Mouse (Mus musculus): ENCODE results near the gene Slit3. TPM values are rescaled to one million over a fixed set of nuclear protein-coding genes. Genes with fewer than 3 reads are reported as not detected.

Slit3 gene
- polyA plus RNA-seq, 1 experiment from 2014 or later, result 3.5 TPM

DNA sequence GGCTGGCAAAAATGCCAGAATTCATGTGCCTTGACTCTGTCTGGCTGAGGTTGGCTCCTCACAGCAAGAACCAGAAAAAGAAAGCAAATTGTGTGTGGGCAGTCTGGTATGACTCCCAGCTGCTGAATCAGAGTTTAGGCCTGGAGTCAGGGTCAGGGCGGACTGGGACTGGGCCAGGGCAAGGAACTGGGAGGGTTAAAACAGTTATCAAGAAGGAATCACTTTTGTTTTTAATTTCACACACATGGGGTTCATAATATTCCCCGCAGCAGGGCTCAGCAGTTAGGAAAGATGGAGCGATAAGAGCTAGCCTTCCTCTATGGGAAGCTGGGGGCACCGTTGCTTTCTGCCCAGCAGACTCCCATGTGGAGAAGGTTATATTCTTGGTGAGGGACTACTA, 234.8 kb downstream of the Slit3 start:
- ATAC-seq (ENCODE audit: low FRiP score, low TSS enrichment), result no peak
- DNase-seq, result no peak
- H3K9me3 ChIP-seq (ENCODE audit: control insufficient read depth, low read length), result no peaks in the 10 kb centered on the region
- no peak overlapping the region for H3K4me2 ChIP-seq (ENCODE audit: low read length)
- H3K27ac ChIP-seq (replicated peaks; ENCODE audit: low read depth, low read length), result no peak overlapping the region
- no peak overlapping the region for H3K9ac ChIP-seq (replicated peaks; ENCODE audit: low read length)
- no peak overlapping the region for H3K4me3 ChIP-seq (replicated peaks; ENCODE audit: low read depth, low read length)
- H3K27me3 ChIP-seq (ENCODE audit: control insufficient read depth, insufficient read depth, low read length), result peaks cover 71% of the 10 kb centered on the region
- no peaks in the 10 kb centered on the region for H3K36me3 ChIP-seq (ENCODE audit: control insufficient read depth, insufficient read depth, low read length)
- no peaks in the 10 kb centered on the region for H3K4me1 ChIP-seq (ENCODE audit: control insufficient read depth, insufficient read depth, low read length)
- WGBS, result 78% methylated on average over 4 of the region's 4 CpGs

DNA sequence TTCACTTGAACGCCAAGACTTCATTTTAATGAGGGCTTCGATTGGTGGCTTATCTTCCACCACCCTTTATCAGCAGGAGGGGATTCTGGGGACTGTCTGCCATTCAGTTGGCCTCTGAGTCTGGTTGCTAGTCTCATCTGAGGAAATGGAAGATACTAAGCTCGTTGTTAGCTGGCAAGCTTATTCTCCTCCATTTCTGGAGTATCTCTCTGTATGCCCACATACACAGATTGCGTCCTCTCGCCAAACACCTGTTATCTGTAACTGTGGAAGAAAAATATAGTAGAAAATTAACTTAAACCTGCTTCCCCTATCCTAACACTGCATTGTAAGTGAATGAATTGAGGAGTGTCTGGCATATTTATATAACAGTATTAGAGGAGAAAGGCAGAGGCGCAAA, 240.0 kb downstream of the Slit3 start:
- Histone ChIP-seq H3K4me1 (ENCODE audit: control insufficient read depth, insufficient read depth, low read length) (peaks cover 9% of the 10 kb centered on the region), H3K4me2 (ENCODE audit: low read length) (no peak overlapping the region), H3K27ac (replicated peaks; ENCODE audit: low read depth, low read length) (no peak overlapping the region), H3K9me3 (ENCODE audit: control insufficient read depth, low read length) (no peaks in the 10 kb centered on the region), H3K27me3 (ENCODE audit: control insufficient read depth, insufficient read depth, low read length) (peaks cover 82% of the 10 kb centered on the region), H3K9ac (replicated peaks; ENCODE audit: low read length) (no peak overlapping the region), H3K36me3 (ENCODE audit: control insufficient read depth, insufficient read depth, low read length) (no peaks in the 10 kb centered on the region), H3K4me3 (replicated peaks; ENCODE audit: low read depth, low read length) (no peak overlapping the region)
- DNase-seq (no peak), ATAC-seq (ENCODE audit: low FRiP score, low TSS enrichment) (no peak)
- WGBS, result 88% methylated on average over 6 of the region's 6 CpGs

- no peak overlapping the region for H3K27ac ChIP-seq (replicated peaks; ENCODE audit: low read depth, low read length)
- no peaks in the 10 kb centered on the region for H3K36me3 ChIP-seq (ENCODE audit: control insufficient read depth, insufficient read depth, low read length)
- H3K4me2 ChIP-seq (ENCODE audit: low read length), result no peak overlapping the region
- H3K27me3 ChIP-seq (ENCODE audit: control insufficient read depth, insufficient read depth, low read length), result peaks cover 84% of the 10 kb centered on the region
- no peak overlapping the region for H3K9ac ChIP-seq (replicated peaks; ENCODE audit: low read length)
- H3K9me3 ChIP-seq (ENCODE audit: control insufficient read depth, low read length), result no peaks in the 10 kb centered on the region; the same call in 1 of the 2 replicates
- no peak for ATAC-seq (ENCODE audit: low FRiP score, low TSS enrichment)
- no peak overlapping the region for H3K4me3 ChIP-seq (replicated peaks; ENCODE audit: low read depth, low read length)
- H3K4me1 ChIP-seq (ENCODE audit: control insufficient read depth, insufficient read depth, low read length), result peaks cover 14% of the 10 kb centered on the region
- no peak for DNase-seq
- WGBS, result 58% methylated on average over 4 of the region's 4 CpGs
Observed at GRCm38 (mm10) chr11:35362975-35363374, 242.0 kb downstream of the Slit3 start.

DNA sequence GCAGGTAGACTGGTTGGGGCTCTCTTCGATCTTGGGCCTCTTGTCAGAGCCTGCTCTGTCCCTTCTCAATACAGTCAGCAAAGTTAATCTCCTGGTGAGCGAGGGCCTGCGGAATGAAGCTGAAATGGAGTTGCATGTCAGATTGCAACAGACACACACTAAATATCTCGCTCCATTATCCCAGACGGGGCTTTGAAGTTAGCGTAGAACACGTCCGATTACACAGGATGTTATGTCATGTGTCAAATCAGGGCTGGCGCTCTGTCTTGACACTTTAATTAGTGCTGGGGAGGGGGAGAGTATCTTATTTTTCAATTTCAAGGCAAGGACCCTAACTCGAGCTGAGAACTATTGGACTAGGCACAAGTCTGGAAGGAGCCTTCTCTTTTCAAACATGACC, 243.4 kb downstream of the Slit3 start:
- Histone ChIP-seq H3K4me2 (ENCODE audit: low read length) (no peak overlapping the region), H3K4me1 (ENCODE audit: control insufficient read depth, insufficient read depth, low read length) (peaks cover 14% of the 10 kb centered on the region), H3K27me3 (ENCODE audit: control insufficient read depth, insufficient read depth, low read length) (peaks cover 84% of the 10 kb centered on the region), H3K9ac (replicated peaks; ENCODE audit: low read length) (no peak overlapping the region), H3K27ac (replicated peaks; ENCODE audit: low read depth, low read length) (no peak overlapping the region), H3K4me3 (replicated peaks; ENCODE audit: low read depth, low read length) (no peak overlapping the region), H3K36me3 (ENCODE audit: control insufficient read depth, insufficient read depth, low read length) (no peaks in the 10 kb centered on the region), H3K9me3 (ENCODE audit: control insufficient read depth, low read length) (no peaks in the 10 kb centered on the region; the same call in 1 of the 2 replicates)
- WGBS, result 24% methylated on average over 10 of the region's 10 CpGs
- ATAC-seq (ENCODE audit: low FRiP score, low TSS enrichment) (no peak), DNase-seq (no peak)

DNA sequence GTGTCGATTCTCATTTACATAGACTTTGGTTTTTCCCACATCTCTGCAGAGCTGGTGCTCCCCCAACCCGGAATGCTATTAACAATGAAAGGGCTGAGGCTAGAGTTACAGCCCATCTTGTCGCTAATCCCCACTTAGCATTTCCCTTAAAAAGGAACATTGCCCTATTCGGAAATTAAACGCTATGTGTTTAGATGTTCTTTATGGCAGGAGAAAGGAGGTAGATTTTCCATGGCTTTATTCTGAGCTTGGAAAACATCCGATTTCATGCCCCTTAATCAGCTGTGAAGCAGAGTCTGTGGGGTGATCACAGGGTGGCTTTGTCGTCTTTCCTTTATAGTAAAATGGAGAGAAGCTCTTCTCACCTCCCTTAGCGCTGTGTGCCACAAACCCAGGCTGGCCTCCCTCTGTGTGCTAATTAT, 244.5 kb downstream of the Slit3 start:
- no peak overlapping the region for H3K4me3 ChIP-seq (replicated peaks; ENCODE audit: low read depth, low read length)
- ATAC-seq (ENCODE audit: low FRiP score, low TSS enrichment) (peak; percentile 68; the same call in 1 of the 2 replicates), DNase-seq (peak; percentile 70)
- H3K4me1 ChIP-seq (ENCODE audit: control insufficient read depth, insufficient read depth, low read length), result peaks cover 14% of the 10 kb centered on the region
- H3K27me3 ChIP-seq (ENCODE audit: control insufficient read depth, insufficient read depth, low read length), result peaks cover 86% of the 10 kb centered on the region
- no peaks in the 10 kb centered on the region for H3K36me3 ChIP-seq (ENCODE audit: control insufficient read depth, insufficient read depth, low read length)
- WGBS, result 2% methylated on average over 8 of the region's 8 CpGs
- no peak overlapping the region for H3K9ac ChIP-seq (replicated peaks; ENCODE audit: low read length)
- H3K4me2 ChIP-seq (ENCODE audit: low read length), result peak overlapping the region; percentile 18
- H3K9me3 ChIP-seq (ENCODE audit: control insufficient read depth, low read length), result no peaks in the 10 kb centered on the region; the same call in 1 of the 2 replicates
- no peak overlapping the region for H3K27ac ChIP-seq (replicated peaks; ENCODE audit: low read depth, low read length)

- Histone ChIP-seq H3K4me3 (replicated peaks; ENCODE audit: low read depth, low read length) (no peak overlapping the region), H3K27me3 (ENCODE audit: control insufficient read depth, insufficient read depth, low read length) (peaks cover 88% of the 10 kb centered on the region), H3K36me3 (ENCODE audit: control insufficient read depth, insufficient read depth, low read length) (no peaks in the 10 kb centered on the region), H3K27ac (replicated peaks; ENCODE audit: low read depth, low read length) (no peak overlapping the region), H3K4me1 (ENCODE audit: control insufficient read depth, insufficient read depth, low read length) (peaks cover 14% of the 10 kb centered on the region), H3K9ac (replicated peaks; ENCODE audit: low read length) (no peak overlapping the region), H3K4me2 (ENCODE audit: low read length) (no peak overlapping the region), H3K9me3 (ENCODE audit: control insufficient read depth, low read length) (no peaks in the 10 kb centered on the region; the same call in 1 of the 2 replicates)
- 65% methylated on average over 4 of the region's 4 CpGs for WGBS
- no peak for DNase-seq
- no peak for ATAC-seq (ENCODE audit: low FRiP score, low TSS enrichment)
Observed at GRCm38 (mm10) chr11:35366611-35367010, 245.6 kb downstream of the Slit3 start.

DNA sequence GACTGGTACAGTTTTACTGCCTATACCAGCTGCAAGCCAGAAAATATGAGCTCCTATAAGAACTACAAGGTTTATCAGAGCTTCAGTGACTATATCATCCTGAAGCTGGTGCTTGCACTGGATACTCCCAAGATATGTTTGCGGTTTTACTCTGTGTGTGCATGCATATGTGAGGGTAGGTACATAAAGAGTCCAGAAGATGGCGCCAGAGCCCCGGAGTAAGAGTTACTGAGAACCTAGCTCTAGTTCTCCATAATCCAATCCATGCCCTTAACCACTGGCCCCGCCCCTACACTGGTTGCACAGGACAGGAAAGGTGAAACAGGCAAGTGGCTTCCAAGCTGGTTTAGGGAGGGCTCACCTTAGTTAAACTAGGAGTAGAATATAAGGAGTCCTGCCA, 246.2 kb downstream of the Slit3 start:
- peaks cover 14% of the 10 kb centered on the region for H3K4me1 ChIP-seq (ENCODE audit: control insufficient read depth, insufficient read depth, low read length)
- no peak overlapping the region for H3K27ac ChIP-seq (replicated peaks; ENCODE audit: low read depth, low read length)
- H3K4me2 ChIP-seq (ENCODE audit: low read length), result no peak overlapping the region
- no peaks in the 10 kb centered on the region; the same call in 1 of the 2 replicates for H3K9me3 ChIP-seq (ENCODE audit: control insufficient read depth, low read length)
- H3K27me3 ChIP-seq (ENCODE audit: control insufficient read depth, insufficient read depth, low read length), result peaks cover 84% of the 10 kb centered on the region
- H3K4me3 ChIP-seq (replicated peaks; ENCODE audit: low read depth, low read length), result no peak overlapping the region
- DNase-seq, result no peak
- WGBS, result 89% methylated on average over 4 of the region's 4 CpGs
- H3K9ac ChIP-seq (replicated peaks; ENCODE audit: low read length), result no peak overlapping the region
- H3K36me3 ChIP-seq (ENCODE audit: control insufficient read depth, insufficient read depth, low read length), result no peaks in the 10 kb centered on the region
- no peak for ATAC-seq (ENCODE audit: low FRiP score, low TSS enrichment)

- 21% methylated on average over 7 of the region's 7 CpGs for WGBS
- ATAC-seq (ENCODE audit: low FRiP score, low TSS enrichment), result no peak
- Histone ChIP-seq H3K9ac (replicated peaks; ENCODE audit: low read length) (no peak overlapping the region), H3K27me3 (ENCODE audit: control insufficient read depth, insufficient read depth, low read length) (peaks cover 63% of the 10 kb centered on the region), H3K27ac (replicated peaks; ENCODE audit: low read depth, low read length) (no peak overlapping the region), H3K9me3 (ENCODE audit: control insufficient read depth, low read length) (no peaks in the 10 kb centered on the region; the same call in 1 of the 2 replicates), H3K36me3 (ENCODE audit: control insufficient read depth, insufficient read depth, low read length) (no peaks in the 10 kb centered on the region), H3K4me3 (replicated peaks; ENCODE audit: low read depth, low read length) (no peak overlapping the region), H3K4me1 (ENCODE audit: control insufficient read depth, insufficient read depth, low read length) (peaks cover 14% of the 10 kb centered on the region), H3K4me2 (ENCODE audit: low read length) (no peak overlapping the region)
- no peak for DNase-seq
Observed at GRCm38 (mm10) chr11:35369964-35370363, 248.9 kb downstream of the Slit3 start.

DNA sequence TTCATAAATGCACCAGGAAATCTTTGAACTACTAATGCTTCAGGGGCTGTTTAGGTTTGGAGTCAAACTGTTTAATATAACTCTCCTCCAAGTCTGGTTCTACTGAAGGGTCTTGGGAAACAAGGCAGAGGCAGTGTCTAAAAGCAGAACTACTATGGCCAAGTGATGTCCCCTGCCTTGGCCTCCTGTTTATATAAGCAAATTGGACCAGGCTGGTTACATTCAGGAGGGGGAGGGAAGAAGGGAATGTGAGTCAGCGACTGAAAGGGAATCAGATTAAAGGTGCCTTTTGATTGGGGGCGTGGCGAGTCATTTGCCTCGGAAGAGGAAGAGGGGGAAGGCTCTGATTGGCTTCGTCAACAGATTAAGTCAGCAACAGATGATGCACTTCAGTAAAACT, 249.7 kb downstream of the Slit3 start:
- Histone ChIP-seq H3K9ac (replicated peaks; ENCODE audit: low read length) (no peak overlapping the region), H3K27ac (replicated peaks; ENCODE audit: low read depth, low read length) (no peak overlapping the region), H3K27me3 (ENCODE audit: control insufficient read depth, insufficient read depth, low read length) (peaks cover 66% of the 10 kb centered on the region), H3K4me3 (replicated peaks; ENCODE audit: low read depth, low read length) (no peak overlapping the region), H3K36me3 (ENCODE audit: control insufficient read depth, insufficient read depth, low read length) (no peaks in the 10 kb centered on the region), H3K9me3 (ENCODE audit: control insufficient read depth, low read length) (no peaks in the 10 kb centered on the region; the same call in 1 of the 2 replicates), H3K4me1 (ENCODE audit: control insufficient read depth, insufficient read depth, low read length) (peaks cover 8% of the 10 kb centered on the region), H3K4me2 (ENCODE audit: low read length) (no peak overlapping the region)
- DNase-seq, result no peak
- ATAC-seq (ENCODE audit: low FRiP score, low TSS enrichment), result no peak
- WGBS, result 20% methylated on average over 5 of the region's 5 CpGs

Measured in midbrain, embryonic 14.5 days (tissue).